Mouse (Mus musculus) olfactory bulb, adult 2 months (tissue): ENCODE measurements around the gene Flvcr1.

Experiments used
- CTCF ChIP-seq: fragments of 200-500 bp; IDR thresholded peaks from 2 replicates; pipeline ENCODE4 v1.5.1; 2012; ENCODE audit warnings: low read depth, mild to moderate bottlenecking, low read length, moderate library complexity; ENCODE audit not compliant: insufficient read depth
- POLR2A ChIP-seq: fragments of 200-500 bp; IDR thresholded peaks from 2 replicates; pipeline ENCODE4 v1.6.1; 2012; ENCODE audit warnings: mild to moderate bottlenecking, low read depth, low read length, moderate library complexity; ENCODE audit not compliant: insufficient read depth

DNA sequence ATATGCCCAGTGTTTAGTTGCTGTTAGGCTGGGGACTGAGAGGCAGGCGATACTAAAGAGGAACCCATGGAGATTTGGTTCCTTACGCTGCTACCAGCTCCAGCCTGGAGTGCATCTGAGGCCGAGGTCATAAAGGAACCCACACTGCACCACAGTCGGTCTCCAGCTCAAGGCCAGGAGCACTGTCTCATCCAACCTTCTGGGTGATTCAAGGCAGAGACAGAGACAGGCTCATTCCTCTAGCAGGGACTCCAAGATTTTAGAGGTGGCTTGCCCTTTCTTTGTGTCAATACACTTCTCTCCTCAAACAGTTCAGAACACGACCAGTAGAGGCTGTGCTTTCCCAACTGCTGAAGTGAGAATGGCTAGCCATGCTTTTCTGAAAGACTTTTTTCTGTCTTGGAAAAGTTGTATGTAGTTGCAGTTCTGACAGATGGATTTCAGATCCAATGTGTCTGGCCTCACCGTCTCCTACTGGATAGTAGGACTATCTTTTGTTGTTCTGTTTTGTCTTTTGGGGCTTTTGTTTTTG lies 29.5 kb downstream of the Flvcr1 start:
- TF ChIP-seq CTCF (no peak), POLR2A (no peak)
